Comparison of ENCODE assay signal across 26 mouse cellular contexts in the genomic region with DNA sequence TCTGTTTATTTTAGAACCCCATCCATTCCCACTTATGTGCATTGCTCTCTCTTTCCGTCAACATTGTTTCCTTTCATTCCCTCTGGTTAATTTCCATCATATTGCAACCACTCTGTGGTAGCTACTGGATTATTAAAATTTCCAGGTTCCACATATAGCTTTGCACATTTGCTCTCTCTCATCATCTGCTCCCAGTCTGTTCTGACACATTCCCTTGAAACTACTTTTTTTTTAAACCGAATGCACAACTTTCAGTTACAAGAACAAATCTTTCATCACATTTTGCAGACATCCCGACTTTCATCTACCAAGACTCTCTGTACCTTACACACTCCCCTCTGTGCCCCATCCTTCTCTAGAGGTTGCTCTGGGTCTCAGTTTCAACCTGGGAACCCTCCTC.
"Had no signal": no experiment of that assay in that cellular context is flagged by ENCODE, and none has a peak within 500 bp of the region (broad histone marks: within the 10 kb centered on the region; RNA-seq: fewer than 3 reads in every experiment).

No protein-coding gene starts in this region.

- H3K27me3 ChIP-seq: heart, embryonic 13.5 days; heart, embryonic 15.5 days; hindbrain, embryonic 12.5 days; kidney, embryonic 15.5 days; limb, embryonic 13.5 days; limb, embryonic 15.5 days; liver, embryonic 12.5 days had no signal

- H3K36me3 ChIP-seq: heart, embryonic 13.5 days; heart, embryonic 15.5 days; hindbrain, embryonic 12.5 days; limb, embryonic 13.5 days; limb, embryonic 15.5 days; liver, embryonic 12.5 days had no signal

- ATAC-seq: hindbrain, embryonic 16.5 days; intestine, embryonic 16.5 days; liver, embryonic 12.5 days had no signal

- H3K4me1 ChIP-seq: heart, embryonic 13.5 days; heart, embryonic 15.5 days; liver, embryonic 12.5 days had no signal

- H3K9me3 ChIP-seq: heart, embryonic 13.5 days; heart, embryonic 15.5 days; hindbrain, embryonic 12.5 days; kidney, embryonic 15.5 days; limb, embryonic 13.5 days; limb, embryonic 15.5 days; liver, embryonic 12.5 days had no signal

- DNase-seq: gastrocnemius, postnatal 14 days; gastrocnemius, postnatal 36 days; heart, adult 11 months; heart, adult 2 months; heart, postnatal 14 days; heart, postnatal 36 days; kidney, adult 11 months; kidney, adult 2 months; kidney, adult 9 months; kidney, postnatal 14 days; kidney, postnatal 36 days; layer of hippocampus, adult 9-11 months; layer of hippocampus, postnatal 36 days; left cerebral cortex, postnatal 4 days had no signal

- H3K27ac ChIP-seq: heart, adult 2 months; heart, embryonic 13.5 days; heart, embryonic 15.5 days; hindbrain, embryonic 12.5 days; hindbrain, embryonic 14.5 days; kidney, embryonic 15.5 days; kidney, postnatal 0 days; limb, embryonic 13.5 days; limb, embryonic 15.5 days; liver, embryonic 12.5 days; liver, embryonic 14.5 days had no signal

- H3K4me3 ChIP-seq: heart, adult 2 months; heart, embryonic 13.5 days; heart, embryonic 15.5 days; hindbrain, embryonic 12.5 days; kidney, embryonic 15.5 days; limb, embryonic 13.5 days; limb, embryonic 15.5 days; liver, embryonic 12.5 days had no signal
